Mouse (Mus musculus) kidney, embryonic 14.5 days (tissue): Measurements from ENCODE around the gene Scarb2. TPM values are rescaled to one million over a fixed set of nuclear protein-coding genes. Genes with fewer than 3 reads are reported as not detected.
A peak's percentile ranks its signal among the peaks of the same experiment; 100 is the strongest.

Source experiments
- ATAC-seq: fragments of 200-750 bp; cut with Nextera tagmentation; 2 replicates; pipeline ENCODE4 v1.8.0; 2017; ENCODE audit warnings: moderate number of reproducible peaks, mild to moderate bottlenecking, moderate TSS enrichment, moderate library complexity; ENCODE audit not compliant: low FRiP score, low TSS enrichment
- H3K27ac ChIP-seq: fragments of 300-500 bp; sonication (generic); 2 replicates; pipeline ENCODE4 v1.5.1; 2014; ENCODE audit warnings: low read depth, mild to moderate bottlenecking, low read length, moderate library complexity, mixed read lengths
- H3K27me3 ChIP-seq: fragments of 300-500 bp; sonication (generic); 2 replicates; pipeline ENCODE4 v1.6.1; 2014; ENCODE audit warnings: mild to moderate bottlenecking, low read length; ENCODE audit not compliant: control insufficient read depth, insufficient read depth
- H3K36me3 ChIP-seq: fragments of 300-500 bp; sonication (generic); 2 replicates; pipeline ENCODE4 v1.6.1; 2014; ENCODE audit warnings: low read length, mixed read lengths; ENCODE audit not compliant: control insufficient read depth, insufficient read depth
- H3K4me1 ChIP-seq: fragments of 300-500 bp; sonication (generic); 2 replicates; pipeline ENCODE4 v1.6.1; 2014; ENCODE audit warnings: low read length, mixed read lengths; ENCODE audit not compliant: control insufficient read depth, insufficient read depth
- H3K4me2 ChIP-seq: fragments of 300-500 bp; sonication (generic); replicated peaks from 2 replicates; pipeline ENCODE4 v1.6.1; 2014; ENCODE audit warnings: low read depth, mild to moderate bottlenecking, low read length
- H3K4me3 ChIP-seq: fragments of 300-500 bp; sonication (generic); 2 replicates; pipeline ENCODE4 v1.5.1; 2014; ENCODE audit warnings: mild to moderate bottlenecking, low read length
- H3K9ac ChIP-seq: fragments of 300-500 bp; sonication (generic); 2 replicates; pipeline ENCODE4 v1.6.1; 2014; ENCODE audit warnings: low read depth, mild to moderate bottlenecking, low read length, moderate library complexity
- H3K9me3 ChIP-seq: fragments of 300-500 bp; sonication (generic); 2 replicates; pipeline ENCODE4 v1.6.1; 2016; ENCODE audit warnings: low read length; ENCODE audit not compliant: control insufficient read depth
- WGBS: fragments of 180-500 bp; shearing (Covaris S2); extraction: QIAGEN DNeasy Blood & Tissue Kit; methylation state at CpG from one replicate; pipeline ENCODE4 v1.1.7; 2014; 5-methylcytosine and 5-hydroxymethylcytosine counted together
- polyA plus RNA-seq: library from polyadenylated mRNA; unstranded; fragments of >200 nt; fragmentation: Nextera tagmentation; extraction: Ambion mirVana; gene quantifications from 2 replicates; pipeline ENCODE4 v1.2.1, GENCODE M21; 2014

Gene Scarb2
- polyA plus RNA-seq, 1 experiment from 2014 or later, result 5.7 TPM

DNA sequence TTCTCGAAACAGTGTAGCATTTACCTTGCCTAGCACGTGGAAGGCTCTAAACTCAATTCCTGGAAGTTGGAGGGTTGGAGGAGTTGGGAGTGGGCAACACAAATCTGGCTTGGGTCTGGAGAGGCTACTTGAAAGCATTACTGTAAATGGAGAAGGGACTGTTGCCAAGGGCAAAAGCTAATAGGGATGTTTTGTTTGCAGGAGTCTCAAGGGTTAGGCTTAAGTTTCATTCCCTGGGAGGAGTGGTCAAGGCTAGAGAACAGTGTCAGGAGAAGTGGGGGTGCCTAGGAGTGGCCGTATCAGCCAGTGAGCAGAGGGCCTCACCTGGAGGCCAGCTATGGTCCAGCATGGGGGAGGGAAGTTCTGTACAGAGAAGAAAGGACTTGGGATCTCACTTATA lies 18.2 kb downstream of the Scarb2 start:
- Histone ChIP-seq H3K4me2 (no peak overlapping the region), H3K27me3 (no peaks in the 10 kb centered on the region), H3K4me3 (no peak overlapping the region), H3K9ac (no peak overlapping the region), H3K36me3 (peaks cover 6% of the 10 kb centered on the region; the same call in 1 of the 2 replicates), H3K9me3 (no peaks in the 10 kb centered on the region), H3K27ac (no peak overlapping the region), H3K4me1 (peaks cover 14% of the 10 kb centered on the region; the same call in 1 of the 2 replicates)
- ATAC-seq, result peak; percentile 76
- WGBS, result 45% methylated on average over 3 of the region's 3 CpGs

- ATAC-seq, result no peak
- peaks cover 12% of the 10 kb centered on the region; the same call in 1 of the 2 replicates for H3K36me3 ChIP-seq
Measured at GRCm38 (mm10) chr5:92486758-92487157, 19.9 kb downstream of the Scarb2 start.

GRCm38 (mm10) chr5:92484880-92485279 lies 21.8 kb downstream of the Scarb2 start:
- Histone ChIP-seq H3K36me3 (peaks cover 12% of the 10 kb centered on the region; the same call in 1 of the 2 replicates), H3K9me3 (peaks cover 3% of the 10 kb centered on the region; the same call in 1 of the 2 replicates), H3K27ac (no peak overlapping the region), H3K4me1 (peaks cover 14% of the 10 kb centered on the region; the same call in 1 of the 2 replicates), H3K4me3 (no peak overlapping the region), H3K4me2 (no peak overlapping the region), H3K9ac (no peak overlapping the region), H3K27me3 (no peaks in the 10 kb centered on the region)
- WGBS, result 69% methylated on average over 7 of the region's 7 CpGs
- no peak for ATAC-seq

More at GRCm38 (mm10) chr5:92486758-92487157, 19.9 kb downstream of the Scarb2 start:
- Histone ChIP-seq H3K4me3 (no peak overlapping the region), H3K27me3 (no peaks in the 10 kb centered on the region), H3K4me2 (no peak overlapping the region), H3K27ac (no peak overlapping the region), H3K9me3 (peaks cover 3% of the 10 kb centered on the region; the same call in 1 of the 2 replicates), H3K9ac (no peak overlapping the region), H3K4me1 (peaks cover 14% of the 10 kb centered on the region; the same call in 1 of the 2 replicates)
- WGBS, result 95% methylated on average over 3 of the region's 3 CpGs

- Histone ChIP-seq H3K9ac (no peak overlapping the region), H3K4me1 (no peaks in the 10 kb centered on the region), H3K4me3 (no peak overlapping the region), H3K27ac (no peak overlapping the region), H3K36me3 (no peaks in the 10 kb centered on the region), H3K9me3 (no peaks in the 10 kb centered on the region), H3K4me2 (no peak overlapping the region), H3K27me3 (no peaks in the 10 kb centered on the region)
- WGBS, result 74% methylated on average over 5 of the region's 5 CpGs
- ATAC-seq, result no peak
Measured at GRCm38 (mm10) chr5:92472863-92473262, 33.8 kb downstream of the Scarb2 start.

- no peak overlapping the region for H3K4me2 ChIP-seq
- no peak overlapping the region for H3K27ac ChIP-seq
- no peak overlapping the region for H3K9ac ChIP-seq
- WGBS, result 91% methylated on average over 4 of the region's 4 CpGs
- H3K4me1 ChIP-seq, result no peaks in the 10 kb centered on the region
- no peaks in the 10 kb centered on the region for H3K9me3 ChIP-seq
- no peak overlapping the region for H3K4me3 ChIP-seq
- no peaks in the 10 kb centered on the region for H3K36me3 ChIP-seq
- ATAC-seq, result no peak
- no peaks in the 10 kb centered on the region for H3K27me3 ChIP-seq
Measured at GRCm38 (mm10) chr5:92471531-92471930, 35.1 kb downstream of the Scarb2 start.

DNA sequence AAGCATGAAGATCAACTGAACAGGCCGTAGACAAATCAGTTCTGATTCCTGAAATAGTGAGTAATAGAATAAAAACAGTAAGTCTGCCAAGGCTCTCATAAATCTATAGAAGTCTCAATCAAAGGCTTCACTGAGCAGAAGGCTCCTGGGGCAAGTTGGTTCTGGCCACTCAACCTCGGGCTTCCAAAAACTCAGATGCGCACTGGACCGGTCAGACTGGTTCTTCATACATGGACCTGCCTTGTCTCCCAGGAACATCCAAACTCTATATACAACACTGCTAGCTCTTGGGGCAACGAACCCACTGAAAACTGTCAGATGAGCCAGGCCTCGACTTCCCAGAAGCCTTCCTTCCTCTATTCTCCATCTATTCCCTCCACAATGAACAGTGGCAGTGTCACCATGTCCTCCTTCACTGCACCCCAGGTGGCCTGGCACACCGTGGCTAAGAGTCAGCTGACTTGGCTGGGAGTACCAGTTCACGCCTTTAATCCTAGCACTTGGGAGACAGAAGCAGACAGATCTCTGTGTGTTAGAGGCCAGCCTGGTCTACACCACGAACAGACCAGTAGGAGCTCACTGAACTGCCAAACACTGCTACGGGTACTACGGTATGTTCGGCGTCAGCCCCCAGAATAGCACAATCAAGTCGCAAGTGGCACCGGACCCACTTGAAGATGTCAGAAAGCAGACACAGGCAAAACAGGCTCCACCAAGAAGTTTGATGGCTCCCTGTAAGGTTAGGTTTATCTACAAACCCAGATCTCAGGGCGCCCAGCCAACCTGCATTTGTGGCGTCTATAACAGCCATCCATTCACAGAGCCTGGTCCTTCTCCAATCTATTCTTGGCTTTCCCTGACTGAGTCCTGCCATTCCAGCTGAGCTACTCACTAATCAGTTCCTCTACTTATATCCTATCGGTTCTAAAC lies 37.2 kb downstream of the Scarb2 start:
- Histone ChIP-seq H3K9me3 (no peaks in the 10 kb centered on the region), H3K4me1 (no peaks in the 10 kb centered on the region), H3K27me3 (no peaks in the 10 kb centered on the region), H3K36me3 (no peaks in the 10 kb centered on the region), H3K4me2 (no peak overlapping the region), H3K27ac (no peak overlapping the region), H3K9ac (no peak overlapping the region), H3K4me3 (no peak overlapping the region)
- ATAC-seq, result no peak
- WGBS, result 88% methylated on average over 18 of the region's 18 CpGs

- Histone ChIP-seq H3K9ac (no peak overlapping the region), H3K4me1 (no peaks in the 10 kb centered on the region), H3K4me2 (no peak overlapping the region), H3K27me3 (no peaks in the 10 kb centered on the region), H3K4me3 (no peak overlapping the region), H3K9me3 (no peaks in the 10 kb centered on the region), H3K36me3 (no peaks in the 10 kb centered on the region), H3K27ac (no peak overlapping the region)
- ATAC-seq, result no peak
- 91% methylated on average over 6 of the region's 6 CpGs for WGBS
Measured at GRCm38 (mm10) chr5:92468234-92468633, 38.4 kb downstream of the Scarb2 start.

DNA sequence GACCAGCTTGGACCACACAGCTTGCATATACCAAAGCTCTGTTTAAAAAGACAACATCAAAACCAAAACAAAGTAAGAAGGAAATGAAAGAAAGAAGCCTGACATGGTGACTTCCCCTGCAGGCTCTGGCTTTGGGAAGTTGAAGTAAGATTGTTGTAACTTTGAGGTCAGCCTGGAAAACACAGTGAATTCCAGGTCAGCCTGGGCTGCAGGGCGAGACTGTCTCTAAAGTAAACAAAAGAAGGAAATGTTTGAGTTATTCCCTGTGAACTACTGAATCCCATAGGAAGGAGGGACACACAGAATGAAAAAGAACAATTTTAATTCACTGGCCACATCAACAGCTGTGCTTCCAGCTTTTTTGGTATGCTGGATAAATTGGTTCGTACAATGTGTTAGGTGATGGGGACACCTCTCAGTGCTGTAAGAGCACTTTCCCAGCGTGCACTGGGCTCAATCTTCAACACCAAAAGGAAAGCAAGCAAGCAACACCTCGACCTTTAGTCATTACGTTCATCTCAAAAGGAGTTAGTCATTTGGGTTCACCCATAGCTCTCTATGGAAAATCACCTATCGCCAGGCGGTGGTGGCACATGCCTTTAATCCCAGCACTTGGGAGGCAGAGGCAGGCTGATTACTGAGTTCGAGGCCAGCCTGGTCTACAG lies 39.4 kb downstream of the Scarb2 start:
- 0 out of 2 replicates have a peak overlapping the region, but pooled peaks have one; percentile 7 for H3K27ac ChIP-seq
- no peaks in the 10 kb centered on the region for H3K36me3 ChIP-seq
- no peak overlapping the region for H3K9ac ChIP-seq
- ATAC-seq, result no peak
- H3K4me1 ChIP-seq, result no peaks in the 10 kb centered on the region
- H3K4me2 ChIP-seq, result no peak overlapping the region
- H3K9me3 ChIP-seq, result no peaks in the 10 kb centered on the region
- H3K27me3 ChIP-seq, result no peaks in the 10 kb centered on the region
- WGBS, result 70% methylated on average over 8 of the region's 8 CpGs
- H3K4me3 ChIP-seq, result no peak overlapping the region

GRCm38 (mm10) chr5:92465511-92465910 lies 41.1 kb downstream of the Scarb2 start:
- no peak overlapping the region for H3K4me3 ChIP-seq
- H3K27me3 ChIP-seq, result no peaks in the 10 kb centered on the region
- WGBS, result 69% methylated on average over 5 of the region's 5 CpGs
- H3K9me3 ChIP-seq, result no peaks in the 10 kb centered on the region
- H3K9ac ChIP-seq, result no peak overlapping the region
- H3K4me1 ChIP-seq, result no peaks in the 10 kb centered on the region
- H3K36me3 ChIP-seq, result no peaks in the 10 kb centered on the region
- no peak overlapping the region for H3K27ac ChIP-seq
- ATAC-seq, result no peak
- no peak overlapping the region for H3K4me2 ChIP-seq
